In the genomic region with DNA sequence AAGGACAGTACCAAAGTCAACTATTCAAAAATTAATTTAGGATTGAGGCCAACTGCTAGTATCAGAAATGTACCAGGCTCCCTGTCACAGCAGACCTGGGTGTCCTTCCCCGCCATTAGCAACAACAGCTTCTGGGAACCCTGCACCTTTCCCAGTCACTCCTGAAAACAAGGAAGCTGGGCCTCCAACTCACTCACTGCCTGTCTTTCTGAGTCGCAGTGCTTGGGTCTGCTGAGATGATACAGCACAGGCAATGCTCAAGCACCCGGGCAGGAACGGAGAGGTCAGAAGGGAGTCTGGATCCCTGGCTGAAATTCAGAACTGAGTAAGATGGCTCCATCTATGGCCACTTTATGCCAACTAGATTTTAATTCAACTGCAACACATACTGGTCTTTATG, we compare ENCODE assay signal across 20 mouse cellular contexts.
DNase-seq lines count a peak whose midpoint lies in the region; ATAC-seq and TF ChIP-seq lines count a peak whose summit lies in the region.
"Had no signal": no experiment of that assay in that cellular context is flagged by ENCODE, and none has a peak within 500 bp of the region (broad histone marks: within the 10 kb centered on the region; RNA-seq: fewer than 3 reads in every experiment).

No protein-coding gene starts in this region.

- peaks cover 8% of the 10 kb centered on the region for H3K36me3 ChIP-seq in liver, postnatal 0 days (replicated peaks; ENCODE audit: insufficient read depth, low read length)
- H3K36me3 ChIP-seq in small intestine, adult 2 months (ENCODE audit: control insufficient read depth, insufficient read depth, low read length) = no peaks in the 10 kb centered on the region
- H3K36me3 ChIP-seq: midbrain, embryonic 15.5 days had no signal

- TF ChIP-seq CTCF in liver, postnatal 0 days (IDR thresholded peaks at IDR 0.05; ENCODE audit: low read depth) = no peak
- no peak for TF ChIP-seq CTCF in small intestine, adult 2 months (IDR thresholded peaks at IDR 0.05; ENCODE audit: extremely low read depth, insufficient read length, insufficient replicate concordance, low read depth, low read length)

- TF ChIP-seq POLR2A in small intestine, adult 2 months (IDR thresholded peaks at IDR 0.05; ENCODE audit: low read depth, low read length) = no peak

- H3K9me3 ChIP-seq in liver, postnatal 0 days (ENCODE audit: low read length) = no peaks in the 10 kb centered on the region
- H3K9me3 ChIP-seq: embryonic facial prominence, embryonic 12.5 days; forebrain, embryonic 15.5 days; limb, embryonic 12.5 days; midbrain, embryonic 15.5 days had no signal

- no peaks in the 10 kb centered on the region; the same call in 1 of the 2 replicates for H3K4me1 ChIP-seq in liver, postnatal 0 days (ENCODE audit: insufficient read depth)
- no peaks in the 10 kb centered on the region for H3K4me1 ChIP-seq in small intestine, adult 2 months (ENCODE audit: control insufficient read depth, insufficient read depth, insufficient read length, low read length)
- H3K4me1 ChIP-seq: embryonic facial prominence, embryonic 12.5 days; forebrain, embryonic 15.5 days; limb, embryonic 12.5 days; midbrain, embryonic 15.5 days had no signal

- peak; percentile 12; the same call in 1 of the 2 replicates for ATAC-seq in liver, postnatal 0 days
- ATAC-seq: forebrain, embryonic 15.5 days; midbrain, embryonic 15.5 days had no signal

- H3K27me3 ChIP-seq in liver, postnatal 0 days (ENCODE audit: insufficient read depth, low read length) = no peaks in the 10 kb centered on the region
- H3K27me3 ChIP-seq in small intestine, adult 2 months (ENCODE audit: control insufficient read depth, insufficient read depth, low read length) = no peaks in the 10 kb centered on the region
- H3K27me3 ChIP-seq: embryonic facial prominence, embryonic 12.5 days; forebrain, embryonic 15.5 days; limb, embryonic 12.5 days; midbrain, embryonic 15.5 days had no signal

- no peak overlapping the region for H3K9ac ChIP-seq in liver, postnatal 0 days (replicated peaks)
- H3K9ac ChIP-seq: embryonic facial prominence, embryonic 12.5 days; forebrain, embryonic 15.5 days; limb, embryonic 12.5 days; lung, embryonic 14.5 days; midbrain, embryonic 15.5 days had no signal

- DNase-seq in heart, adult 11 months = peak; percentile 87
- DNase-seq in heart, adult 9 months (ENCODE audit: low spot score in 2 of 2) = no peak
- DNase-seq in retina, postnatal 1 day = peak; percentile 12
- DNase-seq in retina, embryonic 14.5 days (ENCODE audit: low spot score) = no peak
- no peak for DNase-seq in liver, postnatal 0 days
- DNase-seq in gastrocnemius, postnatal 36 days = no peak
- no peak for DNase-seq in kidney, postnatal 4 days
- DNase-seq: adrenal gland, adult 2 months; cerebellum, adult 11-12 months; cerebellum, postnatal 36 days; kidney, adult 18-20 months; kidney, postnatal 10 days; layer of hippocampus, adult 9-11 months; lung, embryonic 14.5 days; spleen, adult 18-20 months had no signal

- peak overlapping the region; percentile 4; the same call in 1 of the 2 replicates for H3K4me3 ChIP-seq in liver, postnatal 0 days (ENCODE audit: low read depth, low read length)
- H3K4me3 ChIP-seq in small intestine, adult 2 months (ENCODE audit: low read depth, low read length) = no peak overlapping the region
- H3K4me3 ChIP-seq: embryonic facial prominence, embryonic 12.5 days; forebrain, embryonic 15.5 days; limb, embryonic 12.5 days; midbrain, embryonic 15.5 days had no signal

- 45% methylated on average over 4 of the region's 4 CpGs for WGBS in liver, postnatal 0 days (ENCODE audit: insufficient replicate concordance)
- whole genome bisulfite sequencing in small intestine, adult 2 months = 84% methylated on average over 4 of the region's 4 CpGs

- no peak for TF ChIP-seq EP300 in liver, postnatal 0 days (IDR thresholded peaks at IDR 0.05; ENCODE audit: low read depth)

- H3K27ac ChIP-seq in liver, postnatal 0 days (ENCODE audit: low read depth) = peak overlapping the region; percentile 74
- H3K27ac ChIP-seq in small intestine, adult 2 months (ENCODE audit: insufficient read depth, low read depth, low read length) = peak overlapping the region; percentile 24; the same call in 1 of the 2 replicates
- H3K27ac ChIP-seq: embryonic facial prominence, embryonic 12.5 days; forebrain, embryonic 15.5 days; limb, embryonic 12.5 days; midbrain, embryonic 15.5 days had no signal

- intact Hi-C loops in gastrocnemius, postnatal 36 days (cut with DNase I) = no loop called here

- peak overlapping the region; percentile 45; the same call in 1 of the 2 replicates for H3K4me2 ChIP-seq in liver, postnatal 0 days (ENCODE audit: low read depth, low read length)
- H3K4me2 ChIP-seq: embryonic facial prominence, embryonic 12.5 days; forebrain, embryonic 15.5 days; limb, embryonic 12.5 days; lung, embryonic 14.5 days; midbrain, embryonic 15.5 days had no signal

Comparison
In these comparisons a context has a peak if more than half of its experiments do, and no peak if none do; other contexts are left out.
1. DNase-seq: peak in heart, adult 11 months (single experiment) and retina, postnatal 1 day (single experiment); none in heart, adult 9 months (0 of 2), retina, embryonic 14.5 days (single experiment), liver, postnatal 0 days (single experiment), gastrocnemius, postnatal 36 days (0 of 2) and kidney, postnatal 4 days (0 of 2).